Mouse (Mus musculus) testis, adult 2 months (tissue): ENCODE data around the gene Olfr818. TPM values are rescaled to one million over a fixed set of nuclear protein-coding genes. Genes with fewer than 3 reads are reported as not detected.
"Not testable (repeated sequence)": the region's sequence is repeated elsewhere in the genome, so short reads cannot be mapped to it uniquely, and the experiment has no call there.

ENCODE experiments used
- H3K27ac ChIP-seq: fragments of 200-500 bp; 2 replicates; pipeline ENCODE4 v1.5.1; 2012; ENCODE audit warnings: low read depth, low read length; ENCODE audit not compliant: control insufficient read depth, insufficient read depth
- H3K27me3 ChIP-seq: fragments of 200-500 bp; 2 replicates; pipeline ENCODE4 v1.6.1; 2012; ENCODE audit warnings: mild to moderate bottlenecking, low read length, moderate library complexity; ENCODE audit not compliant: control insufficient read depth, insufficient read depth
- H3K36me3 ChIP-seq: fragments of 200-500 bp; 2 replicates; pipeline ENCODE4 v1.6.1; 2012; ENCODE audit warnings: mild to moderate bottlenecking, low read length; ENCODE audit not compliant: control insufficient read depth, insufficient read depth
- H3K4me1 ChIP-seq: fragments of 200-500 bp; 2 replicates; pipeline ENCODE4 v1.6.1; 2012; ENCODE audit warnings: low read length; ENCODE audit not compliant: control insufficient read depth, insufficient read depth
- H3K4me3 ChIP-seq: fragments of 200-500 bp; 2 replicates; pipeline ENCODE4 v1.5.1; 2012; ENCODE audit warnings: low read depth, mild to moderate bottlenecking, low read length, moderate library complexity, mixed read lengths; ENCODE audit not compliant: control insufficient read depth
- CTCF ChIP-seq: fragments of 200-500 bp; IDR thresholded peaks from 2 replicates; pipeline ENCODE4 v1.5.1; 2012; ENCODE audit warnings: low read depth, mild to moderate bottlenecking, inconsistent platforms, low read length, moderate library complexity; ENCODE audit not compliant: control insufficient read depth, insufficient read depth, insufficient replicate concordance
- POLR2A ChIP-seq: fragments of 200-500 bp; IDR thresholded peaks from 2 replicates; pipeline ENCODE4 v1.6.1; 2012; ENCODE audit warnings: low read depth, mild to moderate bottlenecking, inconsistent platforms, low read length, moderate library complexity; ENCODE audit not compliant: control insufficient read depth
- polyA plus RNA-seq: library from polyadenylated mRNA; depleted of rRNA; stranded (reverse); fragments of >200 nt; gene quantifications from 2 replicates; pipeline ENCODE4 v1.2.3, GENCODE M21; 2012; rRNA removed

Gene Olfr818
- polyA plus RNA-seq = not detected in 2 replicates

DNA sequence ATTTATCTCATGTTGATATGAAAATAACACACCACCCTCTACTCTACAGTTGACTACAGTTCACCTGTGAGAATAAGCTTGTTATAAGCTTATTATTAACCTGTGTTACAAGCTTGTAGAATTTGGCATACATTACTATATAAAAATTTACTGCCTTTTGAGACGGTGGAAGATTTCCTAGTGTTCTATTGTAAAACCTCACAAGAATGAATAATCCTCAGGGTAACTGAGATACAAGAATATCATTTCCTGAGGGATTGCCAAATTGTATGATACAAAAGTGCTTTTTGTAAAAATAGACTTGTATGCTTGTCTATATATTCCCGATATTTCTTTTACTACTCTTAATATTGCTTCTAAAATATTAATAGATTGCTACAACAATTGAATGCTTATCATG lies at the start of gene Olfr818:
Olfr818 (minus strand) TSS at position 101 of the 400 bp plus-strand sequence.
- H3K27me3 ChIP-seq = no peaks in the 10 kb centered on the region
- TF ChIP-seq CTCF (no peak), POLR2A (no peak)
- no peak within 1 kb of the TSS for H3K27ac ChIP-seq
- H3K4me1 ChIP-seq = no peaks in the 10 kb centered on the region
- H3K36me3 ChIP-seq = no peaks in the 10 kb centered on the region
- no peak within 1 kb of the TSS for H3K4me3 ChIP-seq

DNA sequence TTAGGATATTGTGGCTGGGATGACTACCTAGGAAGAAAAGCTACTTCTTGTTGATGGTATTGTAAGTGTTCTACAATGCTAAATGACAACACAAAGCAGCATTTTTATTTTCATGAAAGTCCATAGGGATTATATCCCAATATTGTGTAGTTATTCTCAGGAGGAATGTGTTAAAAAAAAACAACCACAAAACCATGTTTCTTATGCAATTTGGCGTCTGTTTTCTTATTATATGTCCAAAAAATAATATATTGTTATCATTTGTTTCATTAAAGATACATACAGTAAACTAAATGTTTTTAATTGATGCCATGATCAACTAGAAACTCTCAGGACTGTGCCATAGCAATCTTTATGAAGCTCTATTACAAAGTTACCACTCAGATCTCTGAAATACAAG lies 36.1 kb upstream of the Olfr818 start, which contains the start of gene Gm10310:
Gm10310 (minus strand) TSS at position 101 of the 400 bp plus-strand sequence.
- H3K4me1 ChIP-seq, H3K27me3 ChIP-seq, H3K36me3 ChIP-seq, H3K4me3 ChIP-seq, H3K27ac ChIP-seq: not testable (repeated sequence)

DNA sequence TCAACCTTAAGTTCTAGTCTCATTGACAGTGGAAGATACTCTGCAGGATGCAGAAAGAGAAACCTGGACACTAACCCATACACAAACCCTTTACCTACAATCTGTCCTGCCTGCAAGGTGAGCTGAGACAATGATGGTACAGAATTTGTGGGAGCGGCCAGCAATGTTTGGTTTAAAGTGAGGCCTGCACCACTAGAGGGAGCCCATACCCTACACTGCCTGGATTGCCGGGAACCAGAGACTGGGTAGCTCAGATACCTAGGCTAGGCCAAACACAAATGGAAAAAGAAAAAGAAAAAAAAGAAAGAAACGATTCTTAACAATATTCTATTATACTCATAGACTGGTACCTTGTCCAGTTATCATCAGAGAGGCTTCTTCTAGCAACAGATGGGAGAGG lies 33.0 kb upstream of the Olfr818 start:
- H3K27me3 ChIP-seq, H3K4me1 ChIP-seq, H3K36me3 ChIP-seq, H3K27ac ChIP-seq, H3K4me3 ChIP-seq: not testable (repeated sequence)

GRCm38 (mm10) chr10:129976040-129976439 lies 27.1 kb upstream of the Olfr818 start, which contains the start of gene Olfr247:
Olfr247 (minus strand) TSS chr10:129976140.
- H3K4me3 ChIP-seq, H3K4me1 ChIP-seq, H3K27me3 ChIP-seq, H3K36me3 ChIP-seq, H3K27ac ChIP-seq: not testable (repeated sequence)

DNA sequence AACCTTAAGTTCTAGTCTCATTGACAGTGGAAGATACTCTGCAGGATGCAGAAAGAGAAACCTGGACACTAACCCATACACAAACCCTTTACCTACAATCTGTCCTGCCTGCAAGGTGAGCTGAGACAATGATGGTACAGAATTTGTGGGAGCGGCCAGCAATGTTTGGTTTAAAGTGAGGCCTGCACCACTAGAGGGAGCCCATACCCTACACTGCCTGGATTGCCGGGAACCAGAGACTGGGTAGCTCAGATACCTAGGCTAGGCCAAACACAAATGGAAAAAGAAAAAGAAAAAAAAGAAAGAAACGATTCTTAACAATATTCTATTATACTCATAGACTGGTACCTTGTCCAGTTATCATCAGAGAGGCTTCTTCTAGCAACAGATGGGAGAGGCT lies 24.1 kb upstream of the Olfr818 start:
- not testable (repeated sequence) for H3K27ac ChIP-seq

GRCm38 (mm10) chr10:129967166-129967565 lies 18.3 kb upstream of the Olfr818 start, which contains the start of gene Olfr819:
Olfr819 (minus strand) TSS chr10:129967266.
- not testable (repeated sequence) for H3K4me3 ChIP-seq, H3K27me3 ChIP-seq, H3K27ac ChIP-seq, H3K36me3 ChIP-seq, H3K4me1 ChIP-seq

More for the DNA sequence above, 24.1 kb upstream of the Olfr818 start:
- H3K36me3 ChIP-seq, H3K4me3 ChIP-seq, H3K27me3 ChIP-seq, H3K4me1 ChIP-seq: not testable (repeated sequence)

DNA sequence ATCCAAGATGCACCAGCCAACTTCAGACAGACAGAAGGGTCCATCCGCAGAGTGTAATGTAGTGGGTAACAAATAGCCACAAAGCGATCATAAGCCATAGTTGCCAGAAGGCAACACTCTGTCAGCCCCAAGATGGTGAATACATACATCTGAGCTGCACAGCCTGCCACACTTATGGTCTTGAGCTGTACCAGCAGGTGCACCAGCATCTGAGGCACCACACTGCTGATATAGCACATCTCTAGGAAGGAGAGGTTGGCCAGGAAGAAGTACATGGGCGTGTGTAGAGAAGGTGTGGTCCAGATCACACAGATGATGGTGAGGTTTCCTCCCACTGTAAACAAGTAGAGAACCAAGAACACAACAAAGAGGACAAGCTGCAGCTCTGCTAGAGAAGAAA lies 17.3 kb upstream of the Olfr818 start:
- not testable (repeated sequence) for H3K4me1 ChIP-seq, H3K27me3 ChIP-seq, H3K36me3 ChIP-seq, H3K4me3 ChIP-seq, H3K27ac ChIP-seq

DNA sequence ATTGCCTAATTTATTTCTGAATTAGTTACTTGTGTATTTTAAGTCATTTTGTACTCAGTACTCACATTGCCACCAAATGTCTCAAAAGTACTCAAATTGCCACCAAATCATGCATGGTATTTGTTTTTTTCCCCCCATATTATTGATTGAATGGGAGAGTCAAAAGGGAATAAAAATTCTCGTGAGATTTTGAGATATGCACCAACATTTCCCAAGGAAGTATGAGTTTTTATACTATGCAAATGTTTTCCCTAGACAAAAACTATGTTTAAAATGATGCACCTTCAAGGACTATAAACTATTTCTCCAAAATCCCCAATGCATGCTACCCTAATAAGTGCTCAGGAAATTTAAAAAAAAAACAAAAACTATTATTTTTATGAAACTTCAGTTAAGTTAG lies 33.4 kb downstream of the Olfr818 start, which contains the start of gene Olfr816:
Olfr816 (minus strand) TSS at position 101 of the 400 bp plus-strand sequence.
- TF ChIP-seq POLR2A (no peak), CTCF (no peak)
- no peaks in the 10 kb centered on the region for H3K27me3 ChIP-seq
- H3K27ac ChIP-seq = no peak within 1 kb of the TSS
- H3K36me3 ChIP-seq = no peaks in the 10 kb centered on the region
- no peak within 1 kb of the TSS for H3K4me3 ChIP-seq
- no peaks in the 10 kb centered on the region for H3K4me1 ChIP-seq

- H3K4me3 ChIP-seq, H3K4me1 ChIP-seq, H3K27ac ChIP-seq, H3K27me3 ChIP-seq, H3K36me3 ChIP-seq: not testable (repeated sequence)
Observed at GRCm38 (mm10) chr10:129905767-129906166, 43.1 kb downstream of the Olfr818 start, which contains the start of gene Olfr815. Olfr815 (minus strand) TSS chr10:129905867.

Other genes with a start within 250 kb of the Olfr818 start
- not detected in 2 replicates for gene Olfr804, start 245.9 kb downstream of the Olfr818 start, polyA plus RNA-seq
- gene Olfr805, start 219.7 kb downstream of the Olfr818 start, polyA plus RNA-seq = 0.04 TPM in 1 of 2 replicates, not detected in the other
- gene Olfr806, start 207.2 kb downstream of the Olfr818 start, polyA plus RNA-seq = not detected in 2 replicates
- not detected in 2 replicates for gene Olfr807, start 191.3 kb downstream of the Olfr818 start, polyA plus RNA-seq
- gene Olfr808, start 183.6 kb downstream of the Olfr818 start, polyA plus RNA-seq = not detected in 2 replicates
- not detected in 2 replicates for gene Olfr809, start 174.5 kb downstream of the Olfr818 start, polyA plus RNA-seq
- gene Olfr810, start 154.2 kb downstream of the Olfr818 start, polyA plus RNA-seq = not detected in 2 replicates
- not detected in 2 replicates for gene Olfr811, start 144.7 kb downstream of the Olfr818 start, polyA plus RNA-seq
- not detected in 2 replicates for gene Olfr812, start 103.0 kb downstream of the Olfr818 start, polyA plus RNA-seq
- not detected in 2 replicates for gene Olfr813, start 93.7 kb downstream of the Olfr818 start, polyA plus RNA-seq
- gene Olfr814, start 69.2 kb downstream of the Olfr818 start, polyA plus RNA-seq = not detected in 2 replicates
- gene Olfr815, start 43.2 kb downstream of the Olfr818 start, polyA plus RNA-seq = not detected in 2 replicates
- not detected in 2 replicates for gene Olfr816, start 33.5 kb downstream of the Olfr818 start, polyA plus RNA-seq
- gene Olfr819, start 18.2 kb upstream of the Olfr818 start, polyA plus RNA-seq = not detected in 2 replicates
- gene Olfr247, start 27.0 kb upstream of the Olfr818 start, polyA plus RNA-seq = not detected in 2 replicates
- gene Gm10310, start 36.0 kb upstream of the Olfr818 start, polyA plus RNA-seq = not detected in 2 replicates
- gene Olfr820, start 63.5 kb upstream of the Olfr818 start, polyA plus RNA-seq = not detected in 2 replicates
- not detected in 2 replicates for gene Olfr821, start 81.2 kb upstream of the Olfr818 start, polyA plus RNA-seq
- not detected in 2 replicates for gene Olfr822, start 122.1 kb upstream of the Olfr818 start, polyA plus RNA-seq
- not detected in 2 replicates for gene Olfr823, start 166.3 kb upstream of the Olfr818 start, polyA plus RNA-seq
- gene Olfr824, start 180.9 kb upstream of the Olfr818 start, polyA plus RNA-seq = not detected in 2 replicates
- gene Olfr825, start 217.7 kb upstream of the Olfr818 start, polyA plus RNA-seq = not detected in 2 replicates
- not detected in 2 replicates for gene Olfr826, start 235.1 kb upstream of the Olfr818 start, polyA plus RNA-seq